Mouse (Mus musculus): ENCODE measurements around the gene Prkar1a.

- TF ChIP-seq POLR2A (IDR thresholded peaks at IDR 0.05; ENCODE audit: low read depth, low read length) (no peak), CTCF (IDR thresholded peaks at IDR 0.05; ENCODE audit: borderline replicate concordance, insufficient read depth, low read length) (no peak)
These were observed 50.6 kb downstream of the Prkar1a start for GRCm38 (mm10) chr11:109699784-109700183.
